Mouse (Mus musculus) hindbrain, embryonic 10.5 days (tissue): ENCODE results near the gene Sema4b. TPM values are rescaled to one million over a fixed set of nuclear protein-coding genes. Genes with fewer than 3 reads are reported as not detected.

Source experiments
- DNase-seq: peaks from one replicate; pipeline ENCODE4 v3.0.0-alpha.2; 2017; ENCODE audit warnings: low spot score
- H3K27ac ChIP-seq: fragments of 300-500 bp; sonication (generic); 2 replicates; pipeline ENCODE4 v1.5.1; 2016; ENCODE audit warnings: mild to moderate bottlenecking, moderate library complexity
- H3K27me3 ChIP-seq: fragments of 300-500 bp; sonication (generic); 2 replicates; pipeline ENCODE4 v1.6.1; 2016; ENCODE audit warnings: mild to moderate bottlenecking; ENCODE audit not compliant: poor library complexity, insufficient read depth, severe bottlenecking
- H3K36me3 ChIP-seq: fragments of 300-500 bp; sonication (generic); 2 replicates; pipeline ENCODE4 v1.6.1; 2016; ENCODE audit warnings: mild to moderate bottlenecking, moderate library complexity
- H3K4me1 ChIP-seq: fragments of 300-500 bp; sonication (generic); replicated peaks from 2 replicates; pipeline ENCODE4 v1.6.1; 2016; ENCODE audit warnings: mild to moderate bottlenecking
- H3K4me3 ChIP-seq: fragments of 300-500 bp; sonication (generic); 2 replicates; pipeline ENCODE4 v1.5.1; 2016; ENCODE audit warnings: mild to moderate bottlenecking, moderate library complexity
- H3K9me3 ChIP-seq: fragments of 300-500 bp; sonication (generic); 2 replicates; pipeline ENCODE4 v1.6.1; 2016; ENCODE audit warnings: mild to moderate bottlenecking, moderate library complexity
- WGBS: fragments of 180-500 bp; shearing (Covaris S2); methylation state at CpG from one replicate; pipeline ENCODE4 v1.1.7; 2016; 5-methylcytosine and 5-hydroxymethylcytosine counted together
- polyA plus RNA-seq: library from polyadenylated mRNA; unstranded; fragments of >200 nt; fragmentation: Nextera tagmentation; extraction: Ambion mirVana; gene quantifications from 2 replicates; pipeline ENCODE4 v1.2.1, GENCODE M21; 2016

The Sema4b gene
- 14.0 and 17.5 TPM in 2 replicates for polyA plus RNA-seq

- Histone ChIP-seq H3K4me1 (peaks cover 67% of the 10 kb centered on the region), H3K4me3 (peak within 1 kb of the TSS; percentile 63), H3K36me3 (no peaks in the 10 kb centered on the region), H3K27ac (peak within 1 kb of the TSS; percentile 96), H3K27me3 (0 out of 2 replicates have a peak, but pooled peaks cover 4% of the 10 kb centered on the region), H3K9me3 (no peaks in the 10 kb centered on the region)
- peak; percentile 96 for DNase-seq
- under 1% methylated on average over 51 of the region's 51 CpGs for WGBS
Observed at GRCm38 (mm10) chr7:80186531-80187296, at the start of gene Sema4b. Gene Sema4b (plus strand): TSS chr7:80186841.

- 75% methylated on average over 1 of the region's 1 CpGs for WGBS
- Histone ChIP-seq H3K27ac (no peak overlapping the region), H3K9me3 (peaks cover 10% of the 10 kb centered on the region; the same call in 1 of the 2 replicates), H3K27me3 (no peaks in the 10 kb centered on the region), H3K4me3 (no peak overlapping the region), H3K36me3 (no peaks in the 10 kb centered on the region), H3K4me1 (peaks cover 19% of the 10 kb centered on the region)
- no peak for DNase-seq
Observed at GRCm38 (mm10) chr7:80138375-80138774, 48.3 kb upstream of the Sema4b start.

- Histone ChIP-seq H3K27ac (peak overlapping the region; percentile 62; the same call in 1 of the 2 replicates), H3K4me1 (peaks cover 27% of the 10 kb centered on the region), H3K4me3 (no peak overlapping the region), H3K36me3 (no peaks in the 10 kb centered on the region), H3K9me3 (peaks cover 10% of the 10 kb centered on the region; the same call in 1 of the 2 replicates), H3K27me3 (no peaks in the 10 kb centered on the region)
- 20% methylated on average over 9 of the region's 9 CpGs for WGBS
- peak; percentile 79 for DNase-seq
Observed at GRCm38 (mm10) chr7:80140815-80141214, 45.8 kb upstream of the Sema4b start.

DNA sequence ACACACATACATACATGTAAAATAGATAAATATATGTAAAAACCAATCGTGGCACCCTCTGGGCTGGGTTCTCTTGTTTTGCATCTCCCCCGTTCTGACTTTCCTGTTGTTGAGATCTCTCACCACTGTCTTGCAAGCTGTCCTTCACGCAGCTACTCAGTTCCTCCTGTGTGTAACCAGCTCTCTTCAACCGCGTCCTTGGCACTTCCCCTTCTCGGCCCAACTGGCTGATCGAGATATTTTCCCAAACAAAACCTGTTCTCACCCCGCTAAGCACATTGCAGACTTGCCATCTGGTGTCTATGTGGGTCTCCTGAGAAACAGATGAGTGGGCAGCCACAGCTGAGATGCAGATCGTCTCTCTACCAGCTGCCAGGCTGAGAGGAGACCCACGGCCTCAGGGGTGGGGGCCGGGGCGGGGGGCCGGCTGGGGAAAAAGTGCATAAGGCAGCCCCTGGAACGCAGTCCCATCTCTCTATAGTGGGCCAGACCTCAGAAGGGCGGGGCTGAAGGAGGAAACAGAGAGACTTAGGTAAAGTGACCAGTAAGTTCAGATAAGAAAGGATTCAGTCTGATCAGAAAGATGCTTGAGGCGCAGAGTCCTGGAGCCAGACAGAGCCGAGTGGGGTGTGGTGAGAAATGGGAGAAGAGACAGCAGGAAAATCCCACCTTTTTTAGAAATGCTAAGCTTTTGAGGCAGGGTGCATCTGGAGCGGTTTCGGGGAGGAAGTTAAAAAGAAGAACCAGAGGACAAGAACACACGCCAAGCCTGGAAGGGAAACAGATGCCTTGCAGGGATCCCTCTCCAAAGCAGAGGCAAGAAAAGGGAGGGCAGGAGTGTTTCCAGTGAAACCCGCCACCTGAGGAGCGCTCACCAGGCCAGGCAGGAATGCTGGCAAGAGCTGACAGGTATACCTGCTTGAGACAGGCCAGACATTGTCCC, 43.0 kb upstream of the Sema4b start:
- Histone ChIP-seq H3K27me3 (no peaks in the 10 kb centered on the region), H3K36me3 (no peaks in the 10 kb centered on the region), H3K4me1 (peaks cover 27% of the 10 kb centered on the region), H3K4me3 (0 out of 2 replicates have a peak overlapping the region, but pooled peaks have one; percentile 1), H3K27ac (peak overlapping the region; percentile 70), H3K9me3 (no peaks in the 10 kb centered on the region)
- DNase-seq: peak; percentile 47
- WGBS: 45% methylated on average over 22 of the region's 22 CpGs

- no peaks in the 10 kb centered on the region for H3K36me3 ChIP-seq
- WGBS: 87% methylated on average over 7 of the region's 7 CpGs
- no peaks in the 10 kb centered on the region for H3K9me3 ChIP-seq
- DNase-seq: no peak
- H3K4me3 ChIP-seq: no peak overlapping the region
- no peak overlapping the region for H3K27ac ChIP-seq
- H3K4me1 ChIP-seq: peaks cover 22% of the 10 kb centered on the region
- H3K27me3 ChIP-seq: no peaks in the 10 kb centered on the region
Observed at GRCm38 (mm10) chr7:80144695-80145094, 41.9 kb upstream of the Sema4b start.

- Histone ChIP-seq H3K9me3 (no peaks in the 10 kb centered on the region), H3K27ac (no peak overlapping the region), H3K4me3 (no peak overlapping the region), H3K36me3 (no peaks in the 10 kb centered on the region), H3K4me1 (peaks cover 18% of the 10 kb centered on the region), H3K27me3 (no peaks in the 10 kb centered on the region)
- WGBS: 92% methylated on average over 8 of the region's 8 CpGs
- DNase-seq: no peak
Observed at GRCm38 (mm10) chr7:80146077-80146476, 40.6 kb upstream of the Sema4b start.

GRCm38 (mm10) chr7:80149356-80149755, 37.3 kb upstream of the Sema4b start:
- peak overlapping the region; percentile 23 for H3K27ac ChIP-seq
- no peaks in the 10 kb centered on the region for H3K27me3 ChIP-seq
- no peak for DNase-seq
- no peaks in the 10 kb centered on the region for H3K9me3 ChIP-seq
- H3K36me3 ChIP-seq: no peaks in the 10 kb centered on the region
- H3K4me3 ChIP-seq: no peak overlapping the region
- H3K4me1 ChIP-seq: no peaks in the 10 kb centered on the region
- 66% methylated on average over 9 of the region's 9 CpGs for WGBS

- H3K36me3 ChIP-seq: no peaks in the 10 kb centered on the region
- no peaks in the 10 kb centered on the region for H3K27me3 ChIP-seq
- H3K27ac ChIP-seq: no peak overlapping the region
- H3K4me3 ChIP-seq: no peak overlapping the region
- DNase-seq: peak; percentile 45
- H3K4me1 ChIP-seq: peaks cover 8% of the 10 kb centered on the region
- H3K9me3 ChIP-seq: no peaks in the 10 kb centered on the region
- 63% methylated on average over 6 of the region's 6 CpGs for whole genome bisulfite sequencing
Observed at GRCm38 (mm10) chr7:80152152-80152551, 34.5 kb upstream of the Sema4b start.

GRCm38 (mm10) chr7:80152756-80153155, 33.9 kb upstream of the Sema4b start:
- Histone ChIP-seq H3K4me3 (no peak overlapping the region), H3K27me3 (no peaks in the 10 kb centered on the region), H3K4me1 (peaks cover 8% of the 10 kb centered on the region), H3K27ac (no peak overlapping the region), H3K36me3 (no peaks in the 10 kb centered on the region), H3K9me3 (no peaks in the 10 kb centered on the region)
- WGBS: 92% methylated on average over 8 of the region's 8 CpGs
- DNase-seq: no peak

DNA sequence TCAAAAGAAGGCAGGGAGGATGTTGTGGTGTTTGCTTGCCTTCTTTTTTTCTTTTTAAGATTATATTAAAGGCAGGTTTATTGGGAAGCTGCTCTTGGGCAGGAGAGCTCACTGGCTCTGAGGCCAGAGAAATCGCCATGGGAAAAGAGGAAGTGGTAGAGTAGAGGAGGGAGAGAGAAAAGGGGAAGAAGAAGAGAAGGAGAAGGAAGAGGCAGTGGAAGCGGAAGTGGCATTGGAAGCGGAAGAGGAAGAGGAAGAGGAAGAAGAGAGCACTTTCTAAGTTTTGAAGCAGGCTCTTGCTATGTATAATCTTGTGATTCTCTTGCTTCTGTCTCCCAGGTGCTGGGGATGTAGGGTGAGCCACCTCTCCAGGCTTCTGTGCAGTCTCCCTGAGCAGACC, 32.0 kb upstream of the Sema4b start:
- Histone ChIP-seq H3K4me3 (no peak overlapping the region), H3K27me3 (no peaks in the 10 kb centered on the region), H3K4me1 (peaks cover 8% of the 10 kb centered on the region), H3K27ac (no peak overlapping the region), H3K9me3 (no peaks in the 10 kb centered on the region), H3K36me3 (no peaks in the 10 kb centered on the region)
- WGBS: 78% methylated on average over 3 of the region's 3 CpGs
- DNase-seq: no peak

GRCm38 (mm10) chr7:80156711-80157227, 29.9 kb upstream of the Sema4b start:
- H3K4me1 ChIP-seq: peaks cover 20% of the 10 kb centered on the region
- no peaks in the 10 kb centered on the region for H3K27me3 ChIP-seq
- no peak overlapping the region for H3K4me3 ChIP-seq
- peak overlapping the region; percentile 75 for H3K27ac ChIP-seq
- H3K9me3 ChIP-seq: no peaks in the 10 kb centered on the region
- DNase-seq: peak; percentile 61
- no peaks in the 10 kb centered on the region for H3K36me3 ChIP-seq
- WGBS: 46% methylated on average over 13 of the region's 13 CpGs

GRCm38 (mm10) chr7:80158496-80159268, 28.0 kb upstream of the Sema4b start:
- Histone ChIP-seq H3K4me3 (no peak overlapping the region), H3K36me3 (no peaks in the 10 kb centered on the region), H3K27me3 (no peaks in the 10 kb centered on the region), H3K4me1 (peaks cover 20% of the 10 kb centered on the region), H3K9me3 (no peaks in the 10 kb centered on the region), H3K27ac (no peak overlapping the region)
- no peak for DNase-seq
- 89% methylated on average over 8 of the region's 8 CpGs for WGBS
